Comparison of ENCODE assay signal across 24 mouse cellular contexts in genomic region chr2:53947534-53947933, GRCm38 (mm10).
A peak's percentile ranks its signal among the peaks of the same experiment; 100 is the strongest.
DNase-seq lines count a peak whose midpoint lies in the region; ATAC-seq and TF ChIP-seq lines count a peak whose summit lies in the region.
"Had no signal": no experiment of that assay in that cellular context is flagged by ENCODE, and none has a peak within 500 bp of the region (broad histone marks: within the 10 kb centered on the region; RNA-seq: fewer than 3 reads in every experiment).

No protein-coding gene starts in this region.

- no peaks in the 10 kb centered on the region for H3K4me1 ChIP-seq in hindbrain, embryonic 13.5 days (replicated peaks)
- no peaks in the 10 kb centered on the region for H3K4me1 ChIP-seq in hindbrain, embryonic 14.5 days (replicated peaks; ENCODE audit: control insufficient read depth, insufficient read depth, low read length)
- no peaks in the 10 kb centered on the region for H3K4me1 ChIP-seq in midbrain, postnatal 0 days (ENCODE audit: insufficient read depth, low read length)
- no peaks in the 10 kb centered on the region for H3K4me1 ChIP-seq in midbrain, embryonic 13.5 days (replicated peaks)
- H3K4me1 ChIP-seq in neural tube, embryonic 14.5 days (ENCODE audit: control insufficient read depth, insufficient read depth, low read length), result no peaks in the 10 kb centered on the region
- no peaks in the 10 kb centered on the region for H3K4me1 ChIP-seq in intestine, postnatal 0 days (replicated peaks; ENCODE audit: control insufficient read depth, insufficient read depth, low read length)
- H3K4me1 ChIP-seq: embryonic facial prominence, embryonic 10.5 days; embryonic facial prominence, embryonic 12.5 days; forebrain, embryonic 10.5 days; forebrain, embryonic 12.5 days had no signal

- no peaks in the 10 kb centered on the region for H3K36me3 ChIP-seq in hindbrain, embryonic 13.5 days
- H3K36me3 ChIP-seq in hindbrain, embryonic 14.5 days (replicated peaks; ENCODE audit: control insufficient read depth, insufficient read depth), result no peaks in the 10 kb centered on the region
- no peaks in the 10 kb centered on the region for H3K36me3 ChIP-seq in midbrain, postnatal 0 days (ENCODE audit: insufficient read depth, low read length)
- H3K36me3 ChIP-seq in midbrain, embryonic 13.5 days, result no peaks in the 10 kb centered on the region
- no peaks in the 10 kb centered on the region for H3K36me3 ChIP-seq in neural tube, embryonic 14.5 days (ENCODE audit: control insufficient read depth, insufficient read depth, low read length)
- no peaks in the 10 kb centered on the region for H3K36me3 ChIP-seq in intestine, postnatal 0 days (ENCODE audit: control insufficient read depth, insufficient read depth)
- H3K36me3 ChIP-seq: embryonic facial prominence, embryonic 10.5 days; embryonic facial prominence, embryonic 12.5 days; forebrain, embryonic 10.5 days; forebrain, embryonic 12.5 days; G1E had no signal

- H3K4me3 ChIP-seq in hindbrain, embryonic 13.5 days, result no peak overlapping the region
- no peak overlapping the region for H3K4me3 ChIP-seq in hindbrain, embryonic 14.5 days (replicated peaks; ENCODE audit: low read length)
- H3K4me3 ChIP-seq in midbrain, postnatal 0 days (ENCODE audit: low read depth, low read length), result no peak overlapping the region
- H3K4me3 ChIP-seq in midbrain, embryonic 13.5 days (replicated peaks), result no peak overlapping the region
- H3K4me3 ChIP-seq in neural tube, embryonic 14.5 days (ENCODE audit: low read depth, low read length), result no peak overlapping the region
- H3K4me3 ChIP-seq in intestine, postnatal 0 days (ENCODE audit: low read depth, low read length), result no peak overlapping the region
- H3K4me3 ChIP-seq: embryonic facial prominence, embryonic 10.5 days; embryonic facial prominence, embryonic 12.5 days; forebrain, embryonic 10.5 days; forebrain, embryonic 12.5 days had no signal

- ATAC-seq in hindbrain, embryonic 13.5 days (ENCODE audit: low FRiP score), result 0 out of 2 replicates have a peak, but pooled peaks have one; percentile 49
- no peak for ATAC-seq in hindbrain, embryonic 14.5 days (ENCODE audit: low FRiP score)
- no peak for ATAC-seq in midbrain, postnatal 0 days (ENCODE audit: low FRiP score)
- no peak for ATAC-seq in midbrain, embryonic 13.5 days
- ATAC-seq in neural tube, embryonic 14.5 days (ENCODE audit: low read depth), result peak; percentile 92
- no peak for ATAC-seq in intestine, postnatal 0 days
- ATAC-seq: CD4-positive, CD25-positive, alpha-beta regulatory T cell, adult 4 months; forebrain, embryonic 14.5 days had no signal

- TF ChIP-seq CTCF in midbrain, postnatal 0 days (IDR thresholded peaks at IDR 0.05), result no peak
- no peak for TF ChIP-seq CTCF in brain, embryonic 14.5 days (IDR thresholded peaks at IDR 0.05; ENCODE audit: borderline replicate concordance, extremely low read depth, insufficient read depth, insufficient read length)
- no peak for TF ChIP-seq CTCF in intestine, postnatal 0 days (IDR thresholded peaks at IDR 0.05; ENCODE audit: low read depth)

- no peaks in the 10 kb centered on the region for H3K27me3 ChIP-seq in hindbrain, embryonic 13.5 days
- H3K27me3 ChIP-seq in hindbrain, embryonic 14.5 days (ENCODE audit: control insufficient read depth, insufficient read depth, low read length), result no peaks in the 10 kb centered on the region
- no peaks in the 10 kb centered on the region for H3K27me3 ChIP-seq in midbrain, postnatal 0 days (ENCODE audit: insufficient read depth, low read length)
- no peaks in the 10 kb centered on the region for H3K27me3 ChIP-seq in midbrain, embryonic 13.5 days
- H3K27me3 ChIP-seq in neural tube, embryonic 14.5 days (ENCODE audit: control insufficient read depth, insufficient read depth, low read length), result no peaks in the 10 kb centered on the region
- H3K27me3 ChIP-seq in intestine, postnatal 0 days (replicated peaks; ENCODE audit: control insufficient read depth, insufficient read depth, low read length), result no peaks in the 10 kb centered on the region
- H3K27me3 ChIP-seq: CH12.LX; embryonic facial prominence, embryonic 12.5 days; forebrain, embryonic 12.5 days had no signal

- H3K9me3 ChIP-seq in hindbrain, embryonic 13.5 days, result no peaks in the 10 kb centered on the region
- H3K9me3 ChIP-seq in hindbrain, embryonic 14.5 days (ENCODE audit: control insufficient read depth, low read length), result no peaks in the 10 kb centered on the region
- no peaks in the 10 kb centered on the region for H3K9me3 ChIP-seq in midbrain, postnatal 0 days (ENCODE audit: low read length)
- no peaks in the 10 kb centered on the region for H3K9me3 ChIP-seq in midbrain, embryonic 13.5 days
- no peaks in the 10 kb centered on the region for H3K9me3 ChIP-seq in neural tube, embryonic 14.5 days (ENCODE audit: control insufficient read depth, low read length)
- no peaks in the 10 kb centered on the region for H3K9me3 ChIP-seq in intestine, postnatal 0 days (ENCODE audit: control insufficient read depth)
- H3K9me3 ChIP-seq: embryonic facial prominence, embryonic 10.5 days; embryonic facial prominence, embryonic 12.5 days; forebrain, embryonic 10.5 days; forebrain, embryonic 12.5 days had no signal

- no peak overlapping the region for H3K4me2 ChIP-seq in hindbrain, embryonic 13.5 days
- H3K4me2 ChIP-seq in hindbrain, embryonic 14.5 days (replicated peaks), result no peak overlapping the region
- H3K4me2 ChIP-seq in midbrain, postnatal 0 days (ENCODE audit: low read depth, low read length, poor library complexity, severe bottlenecking), result no peak overlapping the region
- no peak overlapping the region for H3K4me2 ChIP-seq in midbrain, embryonic 13.5 days (replicated peaks)
- H3K4me2 ChIP-seq in neural tube, embryonic 14.5 days (ENCODE audit: low read depth, low read length), result no peak overlapping the region
- H3K4me2 ChIP-seq in intestine, postnatal 0 days (replicated peaks; ENCODE audit: low read depth), result no peak overlapping the region
- H3K4me2 ChIP-seq: embryonic facial prominence, embryonic 12.5 days; forebrain, embryonic 12.5 days had no signal

- no peak overlapping the region for H3K27ac ChIP-seq in hindbrain, embryonic 13.5 days
- no peak overlapping the region for H3K27ac ChIP-seq in hindbrain, embryonic 14.5 days
- no peak overlapping the region for H3K27ac ChIP-seq in midbrain, postnatal 0 days (ENCODE audit: low read depth, low read length)
- no peak overlapping the region for H3K27ac ChIP-seq in midbrain, embryonic 13.5 days
- H3K27ac ChIP-seq in neural tube, embryonic 14.5 days (ENCODE audit: low read depth, low read length), result no peak overlapping the region
- H3K27ac ChIP-seq in intestine, postnatal 0 days (ENCODE audit: low read depth, low read length), result no peak overlapping the region
- H3K27ac ChIP-seq: embryonic facial prominence, embryonic 10.5 days; embryonic facial prominence, embryonic 12.5 days; forebrain, embryonic 10.5 days; forebrain, embryonic 12.5 days had no signal

- no peak for DNase-seq in hindbrain, embryonic 14.5 days (ENCODE audit: low spot score)
- DNase-seq in midbrain, postnatal 0 days (ENCODE audit: low spot score), result peak; percentile 5
- DNase-seq in brain, embryonic 14.5 days (ENCODE audit: low read depth), result peak; percentile 9
- DNase-seq in kidney, adult 18-20 months, result no peak
- DNase-seq: adrenal gland, postnatal 10 days; adrenal gland, postnatal 25 days; B cell, adult 2 months; cerebellum, adult 11-12 months; cerebellum, adult 2 months; cerebellum, adult 9-10 months; cerebellum, postnatal 10 days; cerebellum, postnatal 25 days had no signal

- no peak for TF ChIP-seq POLR2A in brain, embryonic 14.5 days (IDR thresholded peaks at IDR 0.05; ENCODE audit: borderline replicate concordance, extremely low read depth, insufficient read depth, insufficient read length, poor library complexity, severe bottlenecking)

- no peak overlapping the region for H3K9ac ChIP-seq in hindbrain, embryonic 13.5 days
- H3K9ac ChIP-seq in hindbrain, embryonic 14.5 days, result no peak overlapping the region
- H3K9ac ChIP-seq in midbrain, postnatal 0 days (replicated peaks; ENCODE audit: low read length, poor library complexity, severe bottlenecking), result no peak overlapping the region
- H3K9ac ChIP-seq in midbrain, embryonic 13.5 days (replicated peaks), result no peak overlapping the region
- no peak overlapping the region for H3K9ac ChIP-seq in neural tube, embryonic 14.5 days (replicated peaks; ENCODE audit: low read depth, low read length)
- H3K9ac ChIP-seq in intestine, postnatal 0 days (ENCODE audit: low read depth, low read length), result no peak overlapping the region
- H3K9ac ChIP-seq: embryonic facial prominence, embryonic 12.5 days; forebrain, embryonic 12.5 days had no signal

Comparison
In these comparisons a context has a peak if more than half of its experiments do, and no peak if none do; other contexts are left out.
1. ATAC-seq: peak in hindbrain, embryonic 13.5 days (single experiment) and neural tube, embryonic 14.5 days (single experiment); none in hindbrain, embryonic 14.5 days (single experiment), midbrain, postnatal 0 days (single experiment), midbrain, embryonic 13.5 days (single experiment) and intestine, postnatal 0 days (single experiment).
2. DNase-seq: peak in midbrain, postnatal 0 days (single experiment) and brain, embryonic 14.5 days (single experiment); none in hindbrain, embryonic 14.5 days (single experiment) and kidney, adult 18-20 months (single experiment).